Comparison of ENCODE assay signal across 24 mouse cellular contexts in genomic region chr1:134609172-134609571, GRCm38 (mm10). TPM values are rescaled to one million over a fixed set of nuclear protein-coding genes. Genes with fewer than 3 reads are reported as not detected.
DNase-seq lines count a peak whose midpoint lies in the region; ATAC-seq and TF ChIP-seq lines count a peak whose summit lies in the region.
"Had no signal": no experiment of that assay in that cellular context is flagged by ENCODE, and none has a peak within 500 bp of the region (broad histone marks: within the 10 kb centered on the region; RNA-seq: fewer than 3 reads in every experiment).

No protein-coding gene starts in this region.

- H3K4me1 ChIP-seq in heart, embryonic 10.5 days: no peaks in the 10 kb centered on the region
- H3K4me1 ChIP-seq in ES-E14 (ENCODE audit: control insufficient read depth in 2 of 2, insufficient read depth in 2 of 2, low read length in 2 of 2, poor library complexity in 1 of 2): peaks cover 0 to 2% of the 10 kb centered on the region in 2 experiments; a peak in 1 of 4 replicates
- peaks cover 4% of the 10 kb centered on the region; the same call in 1 of the 2 replicates for H3K4me1 ChIP-seq in intestine, embryonic 15.5 days (replicated peaks)
- H3K4me1 ChIP-seq: embryonic facial prominence, embryonic 10.5 days; heart, embryonic 12.5 days; hindbrain, embryonic 15.5 days had no signal

- H3K4me2 ChIP-seq in intestine, embryonic 15.5 days (replicated peaks): no peak overlapping the region
- H3K4me2 ChIP-seq: heart, embryonic 12.5 days; hindbrain, embryonic 15.5 days had no signal

- H3K27ac ChIP-seq in heart, embryonic 10.5 days: no peak overlapping the region
- H3K27ac ChIP-seq in ES-E14 (ENCODE audit: insufficient read depth, low read depth, low read length, poor library complexity, severe bottlenecking): no peak overlapping the region
- H3K27ac ChIP-seq in intestine, embryonic 15.5 days: 0 out of 2 replicates have a peak overlapping the region, but pooled peaks have one; percentile 14
- H3K27ac ChIP-seq: embryonic facial prominence, embryonic 10.5 days; hindbrain, embryonic 15.5 days had no signal

- no peaks in the 10 kb centered on the region for H3K27me3 ChIP-seq in heart, embryonic 10.5 days (ENCODE audit: insufficient read depth, poor library complexity, severe bottlenecking)
- H3K27me3 ChIP-seq in intestine, embryonic 15.5 days (replicated peaks): no peaks in the 10 kb centered on the region
- H3K27me3 ChIP-seq: heart, embryonic 12.5 days; hindbrain, embryonic 15.5 days had no signal

- ATAC-seq in intestine, embryonic 15.5 days: peak; percentile 69
- ATAC-seq: activated CD4-positive, CD25-positive, alpha-beta regulatory T cell, adult 4 months; forebrain, embryonic 14.5 days had no signal

- peak; percentile 65 for DNase-seq in heart, embryonic 10.5 days (ENCODE audit: low spot score)
- DNase-seq in heart, adult 8-10 months (ENCODE audit: low spot score): no peak
- peak; percentile 19 for DNase-seq in ES-E14 (ENCODE audit: low read depth, low spot score)
- DNase-seq in frontal cortex, postnatal 25 days (ENCODE audit: low spot score in 2 of 2): no peak
- DNase-seq in layer of hippocampus, postnatal 10 days (ENCODE audit: low spot score in 2 of 2): no peak
- DNase-seq in natural killer cell, adult 2 months (ENCODE audit: low spot score in 2 of 2): no peak
- DNase-seq: adrenal gland, adult 2 months; adrenal gland, postnatal 36 days; cerebellum, adult 2 months; cerebellum, postnatal 10 days; gastrocnemius, postnatal 36 days; heart, adult 18-20 months; heart, postnatal 36 days had no signal

- 80% methylated on average over 4 of the region's 4 CpGs for WGBS in heart, embryonic 10.5 days
- WGBS in intestine, embryonic 15.5 days: 28% methylated on average over 4 of the region's 4 CpGs

- H3K4me3 ChIP-seq in heart, embryonic 10.5 days: no peak overlapping the region
- no peak overlapping the region for H3K4me3 ChIP-seq in ES-E14 (ENCODE audit: insufficient read depth in 1 of 2, low read depth in 1 of 2, low read length in 2 of 2, poor library complexity in 1 of 2, severe bottlenecking in 1 of 2)
- H3K4me3 ChIP-seq in intestine, embryonic 15.5 days (replicated peaks): no peak overlapping the region
- H3K4me3 ChIP-seq: embryonic facial prominence, embryonic 10.5 days; heart, embryonic 12.5 days; hindbrain, embryonic 15.5 days had no signal

- H3K9me3 ChIP-seq in heart, embryonic 10.5 days: no peaks in the 10 kb centered on the region
- no peaks in the 10 kb centered on the region for H3K9me3 ChIP-seq in ES-E14 (ENCODE audit: control insufficient read depth, insufficient read depth, low read depth, low read length)
- no peaks in the 10 kb centered on the region for H3K9me3 ChIP-seq in intestine, embryonic 15.5 days
- H3K9me3 ChIP-seq: embryonic facial prominence, embryonic 10.5 days; heart, embryonic 12.5 days; hindbrain, embryonic 15.5 days had no signal

- in situ Hi-C loops in ES-E14 (cut with MboI; ENCODE audit: low sequenced_read_pairs in 2 of 2, unreplicated experiment in 2 of 2): loop anchor here in 1 of 2 experiments (25.0 kb wide), 1 partner anchor 972 kb away; no protein-coding TSS in a partner anchor

- H3K36me3 ChIP-seq in heart, embryonic 10.5 days: peaks cover 81% of the 10 kb centered on the region
- peaks cover 42% of the 10 kb centered on the region for H3K36me3 ChIP-seq in ES-E14 (ENCODE audit: control insufficient read depth, insufficient read depth, low read length, poor library complexity, severe bottlenecking)
- H3K36me3 ChIP-seq in intestine, embryonic 15.5 days: peaks cover 9% of the 10 kb centered on the region; the same call in 1 of the 2 replicates

- H3K9ac ChIP-seq in ES-E14 (ENCODE audit: insufficient read depth, low read depth, low read length, poor library complexity, severe bottlenecking): no peak overlapping the region
- no peak overlapping the region for H3K9ac ChIP-seq in intestine, embryonic 15.5 days
- H3K9ac ChIP-seq: heart, embryonic 12.5 days; hindbrain, embryonic 15.5 days had no signal

TF ChIP-seq in ES-E14, 5 proteins besides CTCF, POLR2A, EP300 and RAD21:
- TF ChIP-seq ZNF384 (IDR thresholded peaks at IDR 0.05; ENCODE audit: low read depth, low read length) (no peak), ZC3H11A (IDR thresholded peaks at IDR 0.05; ENCODE audit: borderline replicate concordance, low read depth, low read length) (no peak)

RNA-seq across cellular contexts. Expression of gene Syt2, which starts 37.3 kb away (rescaled TPM):
- polyA plus RNA-seq in heart, embryonic 10.5 days (2016; fragmentation: Nextera tagmentation; extraction: Ambion mirVana): 0.12 and 0.29 TPM in 2 replicates
- under 1 TPM in 1 of 4 experiments, not detected in 3; 0.30 TPM for total RNA-seq in heart, adult 8-10 months (2022)
- total RNA-seq in ES-E14 (2012; rRNA removed): 0.62 and 1.5 TPM in 2 replicates
- polyA plus RNA-seq in intestine, embryonic 15.5 days (2015; fragmentation: Nextera tagmentation; extraction: Ambion mirVana): 0.87 and 2.0 TPM in 2 replicates
- total RNA-seq in layer of hippocampus, postnatal 10 days (2021): 10 to 100 TPM; 14.2 to 14.5 TPM
- total RNA-seq: gastrocnemius, postnatal 36 days; heart, adult 18-20 months; heart, postnatal 36 days had no signal

RNA-seq across cellular contexts. Expression of gene Kdm5b, which starts 49.2 kb away (rescaled TPM):
- polyA plus RNA-seq in heart, embryonic 10.5 days (2016; fragmentation: Nextera tagmentation; extraction: Ambion mirVana): 28.9 and 42.5 TPM in 2 replicates
- total RNA-seq in heart, adult 8-10 months (2022): 10 to 100 TPM; 11.0 to 11.9 (median 11.4) TPM
- total RNA-seq in ES-E14 (2012; rRNA removed): 127 and 182 TPM in 2 replicates
- 35.0 and 38.7 TPM in 2 replicates for polyA plus RNA-seq in intestine, embryonic 15.5 days (2015; fragmentation: Nextera tagmentation; extraction: Ambion mirVana)
- 10 to 100 TPM; 74.6 to 75.4 TPM for total RNA-seq in layer of hippocampus, postnatal 10 days (2021)

RNA-seq across cellular contexts. Expression of gene Mgat4e, which starts 59.7 kb away (rescaled TPM):
- polyA plus RNA-seq in heart, embryonic 10.5 days (2016; fragmentation: Nextera tagmentation; extraction: Ambion mirVana): not detected in 2 replicates
- total RNA-seq in heart, adult 8-10 months (2022): not detected
- total RNA-seq in ES-E14 (2012; rRNA removed): 0.76 and 2.1 TPM in 2 replicates
- polyA plus RNA-seq in intestine, embryonic 15.5 days (2015; fragmentation: Nextera tagmentation; extraction: Ambion mirVana): not detected in 2 replicates
- total RNA-seq in layer of hippocampus, postnatal 10 days (2021): not detected
- total RNA-seq: adrenal gland, adult 2 months; adrenal gland, postnatal 36 days; gastrocnemius, adult 8-10 months; gastrocnemius, postnatal 36 days; heart, adult 18-20 months; heart, postnatal 36 days had no signal
- polyA plus RNA-seq: activated CD4-positive, CD25-positive, alpha-beta regulatory T cell, adult 4 months; adrenal gland, adult 2 months; C2C12; cerebellum, adult 2 months; embryonic facial prominence, embryonic 10.5 days; embryonic facial prominence, embryonic 14.5 days; forebrain, embryonic 14.5 days; heart, embryonic 12.5 days; heart, embryonic 16.5 days; hindbrain, embryonic 11.5 days; hindbrain, embryonic 15.5 days had no signal

Comparison
In these comparisons a context has a peak if more than half of its experiments do, and no peak if none do; other contexts are left out.
1. DNase-seq: peak in heart, embryonic 10.5 days (single experiment) and ES-E14 (single experiment); none in heart, adult 8-10 months (single experiment), frontal cortex, postnatal 25 days (0 of 2), layer of hippocampus, postnatal 10 days (0 of 2) and natural killer cell, adult 2 months (0 of 2).